Mouse (Mus musculus): ENCODE results near the gene Tesk1.
A peak's percentile ranks its signal among the peaks of the same experiment; 100 is the strongest.

Tesk1 gene

GRCm38 (mm10) chr4:43441639-43442038, at the start of gene Tesk1:
TSS of gene Tesk1 (plus strand) at chr4:43441939.
- DNase-seq (ENCODE audit: low spot score): no peak

DNA sequence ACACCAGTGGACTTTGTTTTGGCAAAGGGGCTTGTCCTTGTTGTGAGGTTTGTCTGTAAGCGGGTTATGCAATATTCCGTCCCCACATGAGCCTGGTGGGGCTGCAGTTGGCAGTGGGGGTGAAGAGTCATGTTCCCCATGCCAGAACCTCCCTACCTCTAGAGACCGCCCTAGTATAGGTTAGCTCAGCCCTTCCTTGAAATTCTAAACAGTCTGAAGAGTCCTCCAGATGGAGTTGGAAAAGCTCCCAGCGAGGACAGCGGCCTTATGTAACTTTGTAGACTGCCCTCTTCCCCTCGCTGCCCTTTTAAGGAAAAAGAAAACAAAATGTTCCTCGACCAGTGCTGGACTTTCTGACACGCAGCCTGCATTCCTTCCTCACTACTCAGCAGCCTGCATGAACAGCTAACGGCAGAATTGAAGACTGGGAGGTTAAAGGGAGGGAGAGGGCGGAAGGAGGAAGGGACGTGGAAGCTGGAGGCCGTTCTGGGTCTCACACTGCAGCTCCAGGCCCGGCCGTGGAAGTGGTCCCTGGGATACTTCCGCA, 47.3 kb upstream of the Tesk1 start:
- DNase-seq (ENCODE audit: low spot score): peak; percentile 82

GRCm38 (mm10) chr4:43395147-43395546, 46.6 kb upstream of the Tesk1 start:
- DNase-seq (ENCODE audit: low spot score): no peak

DNA sequence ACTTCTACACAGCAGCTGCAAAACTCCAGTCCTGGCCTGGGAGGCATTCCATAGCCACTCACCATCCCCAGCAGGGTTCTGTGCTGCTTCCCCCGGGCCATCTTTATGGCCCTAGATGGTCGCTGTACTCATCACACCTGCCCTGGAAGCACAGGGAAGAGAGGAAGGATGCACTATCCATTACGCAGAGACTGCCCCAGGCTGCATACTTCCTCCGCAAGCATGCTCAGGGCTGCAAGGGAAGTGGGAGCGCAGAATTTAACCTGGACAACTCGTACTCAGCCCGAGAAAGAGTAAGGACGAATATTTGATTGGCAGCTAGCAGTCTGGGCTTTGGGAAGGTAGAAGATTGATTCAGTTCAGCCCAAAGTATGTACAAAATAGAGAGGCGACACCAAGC, 45.9 kb upstream of the Tesk1 start:
- no peak for DNase-seq (ENCODE audit: low spot score)

GRCm38 (mm10) chr4:43396381-43396780, 45.4 kb upstream of the Tesk1 start:
- no peak for DNase-seq (ENCODE audit: low spot score)

GRCm38 (mm10) chr4:43398014-43398413, 43.7 kb upstream of the Tesk1 start:
- no peak for DNase-seq (ENCODE audit: low spot score)

DNA sequence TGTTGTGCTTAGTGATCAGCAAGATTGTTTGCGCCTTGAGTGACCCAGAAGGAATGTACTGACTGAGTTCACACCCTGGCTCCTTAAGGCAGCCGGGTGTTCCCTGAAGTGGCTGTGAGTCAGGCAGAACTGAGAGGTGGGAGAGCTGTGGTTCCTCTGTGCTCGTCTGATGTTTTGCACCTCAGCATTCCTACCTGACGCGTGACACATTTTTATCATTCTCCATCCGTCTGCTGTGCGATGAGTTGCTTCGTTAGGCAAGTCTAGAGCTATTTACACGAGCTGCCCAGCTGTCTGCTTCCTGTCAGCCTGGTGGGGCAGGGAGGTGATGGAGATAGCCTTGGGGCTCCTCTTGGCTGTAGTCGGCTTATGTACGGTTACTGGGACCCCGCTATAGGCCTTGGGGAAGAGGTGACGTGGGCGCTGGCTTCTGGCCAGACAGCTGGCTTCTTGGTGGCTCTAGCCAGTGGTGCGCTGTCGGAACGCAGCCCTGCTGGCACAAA, 42.9 kb upstream of the Tesk1 start:
- DNase-seq (ENCODE audit: low spot score): peak; percentile 52

- DNase-seq (ENCODE audit: low spot score): no peak
These were observed 42.2 kb upstream of the Tesk1 start for GRCm38 (mm10) chr4:43399391-43400131.

- DNase-seq (ENCODE audit: low spot score): no peak
These were observed 40.8 kb upstream of the Tesk1 start for GRCm38 (mm10) chr4:43400976-43401375.

DNA sequence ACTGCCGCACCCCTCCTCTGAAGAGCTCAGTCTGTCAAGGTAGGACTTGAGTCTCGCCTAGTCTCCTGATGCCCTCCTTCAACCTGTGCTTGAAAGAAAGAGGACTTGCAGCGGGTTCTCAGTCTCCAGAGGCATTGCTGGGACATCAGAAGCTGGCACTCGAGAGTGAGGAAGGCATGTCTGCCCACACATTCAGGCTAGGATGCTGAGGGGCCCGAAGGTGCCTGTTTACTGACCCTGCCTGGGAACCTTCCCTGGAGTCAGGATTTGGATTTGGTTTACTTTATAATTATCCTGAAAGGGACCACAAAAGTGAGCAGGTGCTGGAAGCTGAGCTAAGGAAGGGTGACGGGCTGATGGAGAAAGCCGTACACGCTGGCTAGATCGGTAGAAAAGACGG, 40.3 kb upstream of the Tesk1 start:
- no peak for DNase-seq (ENCODE audit: low spot score)

GRCm38 (mm10) chr4:43402212-43402611, 39.5 kb upstream of the Tesk1 start:
- no peak for DNase-seq (ENCODE audit: low spot score)

GRCm38 (mm10) chr4:43404697-43405096, 37.0 kb upstream of the Tesk1 start:
- DNase-seq (ENCODE audit: low spot score): no peak

- DNase-seq (ENCODE audit: low spot score): peak; percentile 91
These were observed 35.4 kb upstream of the Tesk1 start for GRCm38 (mm10) chr4:43406162-43406971.

DNA sequence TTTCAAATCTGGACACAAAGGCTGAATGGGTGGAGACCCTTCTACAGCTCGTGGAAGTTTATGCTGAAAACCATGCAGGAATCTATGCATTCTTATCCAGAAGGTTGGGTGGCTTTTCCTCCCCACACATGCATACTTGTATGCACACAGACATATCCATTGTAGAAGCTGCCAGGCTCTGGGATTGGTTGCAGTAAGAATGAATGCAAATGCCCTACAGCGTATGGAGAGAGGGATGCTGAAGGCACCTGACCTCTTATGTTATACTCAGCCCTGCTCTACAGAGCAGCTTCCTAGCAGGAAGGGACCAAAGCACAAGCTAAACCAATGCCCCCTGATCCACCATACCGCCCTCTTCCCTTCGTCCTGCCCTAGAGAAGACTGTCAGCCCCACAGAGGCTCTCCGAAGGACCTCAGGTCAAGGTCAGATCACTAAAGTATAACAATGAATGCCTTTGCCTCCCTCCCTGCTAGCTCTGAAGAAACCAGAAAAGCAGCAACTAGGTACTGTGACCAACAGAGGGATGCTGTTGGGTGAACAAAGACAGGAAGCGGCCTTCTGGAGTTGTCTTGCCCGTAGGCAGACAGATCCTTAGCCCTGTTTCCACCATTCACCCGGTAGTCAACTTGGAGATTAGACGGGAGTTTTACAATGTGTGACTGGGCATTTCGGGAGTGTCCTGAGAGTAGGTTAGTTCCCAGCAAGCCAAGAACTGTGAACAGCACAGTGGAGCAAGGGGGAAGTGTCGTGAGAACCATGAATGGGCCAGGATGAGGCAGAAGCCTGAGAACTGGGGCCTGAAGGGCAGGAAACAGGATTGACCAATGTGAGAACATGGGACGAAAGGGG, 34.4 kb upstream of the Tesk1 start:
- DNase-seq (ENCODE audit: low spot score): no peak

GRCm38 (mm10) chr4:43414761-43415160, 27.0 kb upstream of the Tesk1 start:
- no peak for DNase-seq (ENCODE audit: low spot score)

GRCm38 (mm10) chr4:43415221-43416070, 26.3 kb upstream of the Tesk1 start:
- no peak for DNase-seq (ENCODE audit: low spot score)

DNA sequence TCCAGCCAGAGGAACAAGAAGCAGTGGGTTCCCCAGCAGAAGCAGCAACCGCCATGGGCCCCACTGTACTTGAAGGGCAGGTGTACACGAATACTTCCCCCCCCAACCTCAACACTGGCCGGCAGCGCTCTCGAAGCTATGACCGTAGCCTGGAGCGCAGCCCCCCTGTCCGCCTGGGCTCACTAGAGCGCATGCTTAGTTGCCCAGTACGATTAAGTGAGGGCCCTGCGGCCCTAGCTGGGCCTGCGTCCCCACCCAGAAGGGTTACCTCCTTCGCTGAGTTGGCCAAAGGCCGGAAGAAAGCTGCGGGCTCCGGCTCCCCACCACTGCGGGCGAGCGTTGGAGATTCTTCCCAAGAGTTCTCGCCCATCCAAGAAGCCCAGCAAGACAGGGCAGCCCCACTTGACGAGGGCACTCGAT, 25.7 kb upstream of the Tesk1 start:
- DNase-seq (ENCODE audit: low spot score): no peak

GRCm38 (mm10) chr4:43417269-43418062, 24.3 kb upstream of the Tesk1 start:
- DNase-seq (ENCODE audit: low spot score): peak; percentile 68

GRCm38 (mm10) chr4:43418450-43418849, 23.3 kb upstream of the Tesk1 start:
- DNase-seq (ENCODE audit: low spot score): no peak
